Mouse (Mus musculus) CH12.LX (cell line): ENCODE measurements around the gene Zfp184.

Experiments
- CHD2 ChIP-seq: IDR thresholded peaks from 2 replicates; pipeline ENCODE4 v1.6.1; 2011; ENCODE audit warnings: low read length, improper control_type of control experiment
- CTCF ChIP-seq, 2 experiments: IDR thresholded peaks in 1 of 2; conservative IDR thresholded peaks in 1 of 2; 2 replicates each; pipeline ENCODE4 v1.5.1; 2011 to 2012; ENCODE audit warnings: low read depth in 2 of 2, low read length in 2 of 2, improper control_type of control experiment in 1 of 2, inconsistent platforms in 1 of 2, mild to moderate bottlenecking in 1 of 2, moderate library complexity in 1 of 2
- ELF1 ChIP-seq: IDR thresholded peaks from 2 replicates; pipeline ENCODE4 v1.6.1; 2014; ENCODE audit warnings: low read depth, mild to moderate bottlenecking, inconsistent platforms, low read length, improper control_type of control experiment
- IRF4 ChIP-seq: IDR thresholded peaks from 2 replicates; pipeline ENCODE4 v1.6.1; 2014; ENCODE audit warnings: low read depth, mild to moderate bottlenecking, inconsistent platforms, low read length, improper control_type of control experiment
- JUN ChIP-seq: IDR thresholded peaks from 2 replicates; pipeline ENCODE4 v1.6.1; 2011; ENCODE audit warnings: low read depth, mild to moderate bottlenecking, low read length, improper control_type of control experiment, moderate library complexity; ENCODE audit not compliant: insufficient read depth
- MAZ ChIP-seq: IDR thresholded peaks from 2 replicates; pipeline ENCODE4 v1.6.1; 2012; ENCODE audit warnings: low read depth, mild to moderate bottlenecking, inconsistent platforms, low read length, improper control_type of control experiment, moderate library complexity
- POLR2A ChIP-seq: IDR thresholded peaks from 2 replicates; pipeline ENCODE4 v1.6.1; 2011; ENCODE audit warnings: low read depth, mild to moderate bottlenecking, improper control_type of control experiment, low read length
- SIN3A ChIP-seq: IDR thresholded peaks from 2 replicates; pipeline ENCODE4 v1.6.1; 2012; ENCODE audit warnings: low read length, improper control_type of control experiment, inconsistent platforms
- USF1 ChIP-seq: IDR thresholded peaks from 2 replicates; pipeline ENCODE4 v1.6.1; 2014; ENCODE audit warnings: low read depth, mild to moderate bottlenecking, inconsistent platforms, low read length, improper control_type of control experiment
- ZC3H11A ChIP-seq: IDR thresholded peaks from 2 replicates; pipeline ENCODE4 v1.6.1; 2012; ENCODE audit warnings: low read depth, mild to moderate bottlenecking, inconsistent platforms, low read length, improper control_type of control experiment
- ZNF384 ChIP-seq: IDR thresholded peaks from 2 replicates; pipeline ENCODE4 v1.6.1; 2012; ENCODE audit warnings: low read depth, low read length, improper control_type of control experiment, inconsistent platforms

- no peak for TF ChIP-seq USF1
- no peak for TF ChIP-seq CTCF (conservative IDR thresholded peaks at IDR 0.05 in 1 of 2, IDR thresholded peaks at IDR 0.05 in 1 of 2; ENCODE audit: low read depth in 2 of 2, low read length in 2 of 2)
- no peak for TF ChIP-seq JUN
- TF ChIP-seq ELF1 = peak; percentile 87
- no peak for TF ChIP-seq ZC3H11A
- TF ChIP-seq CHD2 = no peak
- TF ChIP-seq IRF4 = no peak
- no peak for TF ChIP-seq ZNF384
- no peak for TF ChIP-seq POLR2A
- no peak; the same call in 1 of the 2 replicates for TF ChIP-seq SIN3A
- no peak for TF ChIP-seq MAZ
These were observed 51.4 kb downstream of the Zfp184 start for GRCm38 (mm10) chr13:21996101-21996839.
